Mouse (Mus musculus) cerebellum, adult 2 months (tissue): ENCODE data around the gene Cyp17a1. TPM values are rescaled to one million over a fixed set of nuclear protein-coding genes. Genes with fewer than 3 reads are reported as not detected.
A peak's percentile ranks its signal among the peaks of the same experiment; 100 is the strongest.

ENCODE experiments used
- DNase-seq, 2 experiments: peaks; one replicate each; pipeline ENCODE4 v3.0.0; 2021
- H3K27ac ChIP-seq: fragments of 200-500 bp; 2 replicates; pipeline ENCODE4 v1.5.1; 2012; ENCODE audit warnings: low read length, control low read depth, inconsistent platforms; ENCODE audit not compliant: insufficient read depth
- H3K27me3 ChIP-seq: fragments of 200-500 bp; 2 replicates; pipeline ENCODE4 v1.6.1; 2012; ENCODE audit warnings: inconsistent platforms, mild to moderate bottlenecking, low read length, moderate library complexity; ENCODE audit not compliant: control insufficient read depth, insufficient read depth
- H3K4me1 ChIP-seq: fragments of 200-500 bp; 2 replicates; pipeline ENCODE4 v1.6.1; 2011; ENCODE audit warnings: low read length; ENCODE audit not compliant: control insufficient read depth, insufficient read depth
- H3K4me3 ChIP-seq: fragments of 200-500 bp; replicated peaks from 2 replicates; pipeline ENCODE3; 2011; ENCODE audit warnings: mild to moderate bottlenecking, low read depth, low read length, control low read depth; ENCODE audit not compliant: insufficient read depth
- CTCF ChIP-seq: fragments of 200-500 bp; IDR thresholded peaks from 2 replicates; pipeline ENCODE4 v1.5.1; 2011; ENCODE audit warnings: low read depth, mild to moderate bottlenecking, control low read depth, low read length, moderate library complexity, borderline replicate concordance; ENCODE audit not compliant: insufficient read depth
- POLR2A ChIP-seq: fragments of 200-500 bp; IDR thresholded peaks from 2 replicates; pipeline ENCODE4 v1.6.1; 2011; ENCODE audit warnings: low read length, control low read depth, borderline replicate concordance; ENCODE audit not compliant: insufficient read depth
- WGBS: fragments of 180-500 bp; shearing (Covaris S2); methylation state at CpG from one replicate; pipeline ENCODE4 v1.1.7; 2018; 5-methylcytosine and 5-hydroxymethylcytosine counted together
- polyA plus RNA-seq: library from polyadenylated mRNA; depleted of rRNA; stranded (reverse); fragments of >200 nt; gene quantifications from 2 replicates; pipeline ENCODE4 v1.2.3, GENCODE M21; 2012

Cyp17a1 gene
- polyA plus RNA-seq, 1 experiment: 0.08 TPM

DNA sequence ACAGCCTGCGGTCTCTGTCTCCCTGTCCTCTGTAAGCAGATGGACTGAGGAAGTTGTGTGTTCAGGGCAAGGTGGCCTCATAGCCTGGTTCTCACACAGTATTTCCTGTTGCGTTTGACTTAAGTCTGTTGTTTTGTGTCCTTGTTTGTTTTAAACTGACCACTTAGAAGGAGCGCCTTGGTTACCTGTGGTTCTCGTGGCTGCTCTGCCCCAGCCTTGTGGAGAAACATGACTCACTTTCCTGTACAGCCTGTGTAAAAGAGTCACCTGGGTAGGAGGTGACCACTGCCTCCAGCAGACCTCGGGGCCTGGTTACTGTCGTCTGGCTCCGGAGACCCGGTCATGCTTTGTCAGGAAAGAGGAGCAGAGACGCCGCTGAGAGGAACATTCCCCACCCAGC, 17.3 kb downstream of the Cyp17a1 start:
- no peak for DNase-seq
- H3K27me3 ChIP-seq: no peaks in the 10 kb centered on the region
- H3K4me3 ChIP-seq: no peak overlapping the region
- TF ChIP-seq CTCF: no peak
- TF ChIP-seq POLR2A: no peak
- 93% methylated on average over 10 of the region's 10 CpGs for WGBS
- H3K4me1 ChIP-seq: no peaks in the 10 kb centered on the region
- no peak overlapping the region for H3K27ac ChIP-seq

DNA sequence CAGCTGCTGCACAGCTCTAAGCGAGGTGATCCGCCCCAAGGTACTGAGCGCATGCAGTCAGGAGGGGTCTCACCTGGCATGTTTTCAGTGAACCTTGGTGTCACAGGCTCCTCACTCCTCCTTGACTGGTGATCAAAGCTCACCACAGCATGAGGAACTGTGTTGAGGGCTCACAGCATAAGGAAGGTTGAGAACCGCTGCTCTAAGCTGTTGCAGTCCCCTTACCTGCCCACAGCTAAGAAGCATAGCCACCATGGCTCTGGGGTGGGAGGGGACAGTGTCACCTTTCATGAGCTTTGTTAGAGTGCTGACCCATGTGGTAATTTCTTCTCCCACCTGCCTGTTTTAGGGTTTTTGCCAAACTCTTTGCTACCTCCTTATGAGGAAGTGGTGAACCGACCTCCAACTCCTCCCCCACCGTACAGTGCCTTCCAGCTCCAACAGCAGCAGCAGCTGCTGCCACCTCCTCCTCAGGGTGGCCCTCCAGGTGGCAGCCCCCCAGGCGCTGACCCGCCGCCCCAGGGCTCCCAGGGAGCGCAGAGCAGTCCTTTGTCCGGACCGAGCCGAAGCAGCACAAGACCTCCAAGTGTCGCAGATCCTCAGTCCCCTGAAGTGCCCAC, 19.2 kb downstream of the Cyp17a1 start:
- WGBS: 84% methylated on average over 14 of the region's 14 CpGs

GRCm38 (mm10) chr19:46653188-46653587, 19.8 kb downstream of the Cyp17a1 start:
- no peak overlapping the region for H3K27ac ChIP-seq
- H3K27me3 ChIP-seq: no peaks in the 10 kb centered on the region
- H3K4me1 ChIP-seq: no peaks in the 10 kb centered on the region
- DNase-seq: no peak
- 31% methylated on average over 5 of the region's 5 CpGs for WGBS
- no peak overlapping the region for H3K4me3 ChIP-seq
- TF ChIP-seq CTCF: no peak
- TF ChIP-seq POLR2A: no peak

More for the DNA sequence above, 19.2 kb downstream of the Cyp17a1 start:
- TF ChIP-seq POLR2A: no peak
- no peak for TF ChIP-seq CTCF
- no peak for DNase-seq
- no peaks in the 10 kb centered on the region for H3K4me1 ChIP-seq
- no peak overlapping the region for H3K27ac ChIP-seq
- H3K27me3 ChIP-seq: no peaks in the 10 kb centered on the region
- H3K4me3 ChIP-seq: no peak overlapping the region

GRCm38 (mm10) chr19:46648565-46648964, 24.4 kb downstream of the Cyp17a1 start:
- no peak overlapping the region for H3K27ac ChIP-seq
- WGBS: 95% methylated on average over 14 of the region's 14 CpGs
- H3K4me3 ChIP-seq: no peak overlapping the region
- DNase-seq: no peak
- H3K27me3 ChIP-seq: no peaks in the 10 kb centered on the region
- TF ChIP-seq CTCF (no peak), POLR2A (no peak)
- peaks cover 26% of the 10 kb centered on the region for H3K4me1 ChIP-seq

DNA sequence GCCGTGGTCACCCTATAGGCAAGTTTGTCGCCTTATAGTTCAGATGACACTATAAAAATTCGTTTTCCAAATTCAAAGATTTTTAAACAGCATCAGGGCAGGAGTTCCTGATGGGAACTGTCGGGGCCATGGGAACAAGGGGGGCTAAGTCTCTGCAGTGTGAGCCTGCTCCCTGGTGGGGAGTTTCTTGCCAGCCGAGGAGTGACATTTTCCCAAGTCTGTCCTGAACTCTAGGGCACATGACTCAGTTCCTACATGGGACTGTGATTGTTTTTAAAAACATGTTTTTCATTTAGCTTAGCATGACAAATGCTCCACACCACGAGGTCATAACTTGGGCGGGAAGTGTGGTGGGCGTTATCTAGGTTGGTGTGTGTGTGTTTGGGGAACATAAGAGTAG, 25.1 kb downstream of the Cyp17a1 start:
- no peak for TF ChIP-seq CTCF
- no peak for TF ChIP-seq POLR2A
- H3K4me1 ChIP-seq: peaks cover 32% of the 10 kb centered on the region
- no peak for DNase-seq
- WGBS: 80% methylated on average over 8 of the region's 8 CpGs
- no peaks in the 10 kb centered on the region for H3K27me3 ChIP-seq
- H3K27ac ChIP-seq: no peak overlapping the region
- no peak overlapping the region for H3K4me3 ChIP-seq

DNA sequence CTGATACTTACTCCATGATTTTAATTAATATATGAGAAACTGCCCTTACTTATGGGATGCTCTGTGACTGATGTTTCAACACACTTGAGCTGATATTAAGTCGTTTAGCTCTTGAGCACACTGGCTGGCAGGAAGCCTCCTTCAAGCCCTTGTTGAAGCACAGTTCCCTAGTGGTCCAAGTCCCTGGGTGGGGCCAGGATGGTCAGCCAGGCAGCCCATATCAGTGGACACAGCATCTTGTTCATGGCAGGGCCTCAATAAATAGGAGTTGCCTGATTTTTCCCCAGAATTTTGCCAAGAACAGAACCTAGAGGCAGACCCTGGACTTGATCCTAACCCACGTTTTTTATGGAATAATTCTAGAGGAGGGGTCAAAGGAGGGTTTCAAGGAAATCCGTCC, 25.7 kb downstream of the Cyp17a1 start:
- H3K27ac ChIP-seq: no peak overlapping the region
- WGBS: 60% methylated on average over 3 of the region's 3 CpGs
- no peaks in the 10 kb centered on the region for H3K27me3 ChIP-seq
- H3K4me1 ChIP-seq: peaks cover 36% of the 10 kb centered on the region
- H3K4me3 ChIP-seq: no peak overlapping the region
- TF ChIP-seq CTCF: no peak
- TF ChIP-seq POLR2A: no peak
- DNase-seq: no peak

GRCm38 (mm10) chr19:46646041-46646481, 26.9 kb downstream of the Cyp17a1 start:
- H3K4me1 ChIP-seq: peaks cover 41% of the 10 kb centered on the region
- H3K4me3 ChIP-seq: no peak overlapping the region
- H3K27ac ChIP-seq: peak overlapping the region; percentile 26; the same call in 1 of the 2 replicates
- 69% methylated on average over 12 of the region's 12 CpGs for WGBS
- TF ChIP-seq CTCF (no peak), POLR2A (no peak)
- H3K27me3 ChIP-seq: no peaks in the 10 kb centered on the region
- DNase-seq: no peak

DNA sequence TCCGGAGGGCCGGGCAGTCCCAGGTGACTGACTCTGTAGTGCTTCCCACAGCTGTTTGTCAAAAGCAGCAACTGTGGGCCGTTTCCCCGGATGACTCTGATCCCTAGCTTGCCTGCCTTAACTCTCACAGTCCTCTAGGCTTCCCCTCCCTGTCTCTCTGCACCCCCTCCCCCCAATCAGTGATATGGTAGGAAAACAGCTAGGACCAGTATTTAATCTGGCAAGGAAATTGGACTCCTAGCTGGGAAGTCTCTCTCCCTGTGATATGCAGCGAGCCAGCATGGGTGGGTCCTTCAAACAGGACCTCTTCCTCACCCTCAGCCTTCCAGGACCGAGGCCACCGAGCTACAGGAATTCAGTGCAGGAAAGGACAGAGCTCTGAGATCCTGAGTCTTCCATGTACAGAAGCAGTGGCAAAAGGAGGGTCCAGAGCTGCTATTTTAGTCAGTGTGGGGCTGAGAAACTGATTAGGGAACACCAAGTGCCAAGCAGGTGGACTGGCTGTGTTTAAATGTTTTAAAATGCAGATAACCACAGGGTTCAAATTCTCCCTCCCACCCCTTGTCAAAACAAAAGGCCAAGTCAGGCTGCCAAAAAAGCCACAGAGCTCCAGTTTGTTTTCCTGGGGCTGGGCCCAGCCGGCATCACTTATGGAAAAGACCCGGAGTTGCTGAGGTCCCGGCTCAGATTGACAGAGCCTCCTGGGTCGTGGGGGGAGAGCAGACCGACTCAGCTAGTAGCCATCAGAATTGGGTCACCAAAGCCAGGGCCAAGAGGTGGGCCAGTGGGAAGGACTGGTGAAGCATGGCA, 28.0 kb downstream of the Cyp17a1 start:
- H3K27me3 ChIP-seq: no peaks in the 10 kb centered on the region
- WGBS: 19% methylated on average over 12 of the region's 12 CpGs
- peaks cover 41% of the 10 kb centered on the region for H3K4me1 ChIP-seq
- no peak for TF ChIP-seq CTCF
- peak overlapping the region; percentile 41 for H3K27ac ChIP-seq
- H3K4me3 ChIP-seq: no peak overlapping the region
- peak; percentile 39 to 51 for DNase-seq
